Mouse (Mus musculus) embryonic facial prominence, embryonic 11.5 days (tissue): ENCODE measurements around the gene Wnt2b. TPM values are rescaled to one million over a fixed set of nuclear protein-coding genes. Genes with fewer than 3 reads are reported as not detected.

Source experiments
- ATAC-seq: fragments of 200-750 bp; cut with Nextera tagmentation; replicated peaks from 2 replicates; pipeline ENCODE4 v1.8.0; 2017; ENCODE audit warnings: low read depth; ENCODE audit not compliant: insufficient number of reproducible peaks, low FRiP score, low TSS enrichment
- DNase-seq: peaks from one replicate; pipeline ENCODE4 v3.0.0-alpha.2; 2015; ENCODE audit warnings: low spot score
- H3K27ac ChIP-seq: fragments of 300-500 bp; sonication (generic); replicated peaks from 2 replicates; pipeline ENCODE4 v1.5.1; 2014; ENCODE audit warnings: mild to moderate bottlenecking, low read depth, low read length, control low read depth
- H3K27me3 ChIP-seq: fragments of 300-500 bp; sonication (generic); 2 replicates; pipeline ENCODE4 v1.6.1; 2014; ENCODE audit warnings: mild to moderate bottlenecking, low read length, moderate library complexity, mixed read lengths; ENCODE audit not compliant: control insufficient read depth, insufficient read depth
- H3K36me3 ChIP-seq: fragments of 300-500 bp; sonication (generic); replicated peaks from 2 replicates; pipeline ENCODE4 v1.6.1; 2014; ENCODE audit warnings: low read depth, mild to moderate bottlenecking, low read length, moderate library complexity, mixed read lengths; ENCODE audit not compliant: control insufficient read depth, insufficient read depth
- H3K4me1 ChIP-seq: fragments of 300-500 bp; sonication (generic); 2 replicates; pipeline ENCODE4 v1.6.1; 2014; ENCODE audit warnings: low read length, mixed read lengths; ENCODE audit not compliant: control insufficient read depth, insufficient read depth
- H3K4me2 ChIP-seq: fragments of 300-500 bp; sonication (generic); 2 replicates; pipeline ENCODE4 v1.6.1; 2014; ENCODE audit warnings: low read depth, mild to moderate bottlenecking, control low read depth, low read length, moderate library complexity
- H3K4me3 ChIP-seq: fragments of 300-500 bp; sonication (generic); 2 replicates; pipeline ENCODE4 v1.5.1; 2014; ENCODE audit warnings: low read depth, low read length, control low read depth
- H3K9ac ChIP-seq: fragments of 300-500 bp; sonication (generic); replicated peaks from 2 replicates; pipeline ENCODE4 v1.6.1; 2014; ENCODE audit warnings: mild to moderate bottlenecking, control low read depth, low read length
- H3K9me3 ChIP-seq: fragments of 300-500 bp; sonication (generic); replicated peaks from 2 replicates; pipeline ENCODE4 v1.6.1; 2016; ENCODE audit warnings: mild to moderate bottlenecking, low read length, inconsistent platforms, mixed read lengths; ENCODE audit not compliant: control insufficient read depth
- WGBS: fragments of 180-500 bp; shearing (Covaris S2); extraction: QIAGEN DNeasy Blood & Tissue Kit; methylation state at CpG from one replicate; pipeline ENCODE4 v1.1.7; 2014; 5-methylcytosine and 5-hydroxymethylcytosine counted together
- polyA plus RNA-seq: library from polyadenylated mRNA; unstranded; fragments of >200 nt; fragmentation: Nextera tagmentation; extraction: Ambion mirVana; gene quantifications from 2 replicates; pipeline ENCODE4 v1.2.1, GENCODE M21; 2014

Gene Wnt2b
- polyA plus RNA-seq, 1 experiment from 2014 or later: 0.87 TPM

DNA sequence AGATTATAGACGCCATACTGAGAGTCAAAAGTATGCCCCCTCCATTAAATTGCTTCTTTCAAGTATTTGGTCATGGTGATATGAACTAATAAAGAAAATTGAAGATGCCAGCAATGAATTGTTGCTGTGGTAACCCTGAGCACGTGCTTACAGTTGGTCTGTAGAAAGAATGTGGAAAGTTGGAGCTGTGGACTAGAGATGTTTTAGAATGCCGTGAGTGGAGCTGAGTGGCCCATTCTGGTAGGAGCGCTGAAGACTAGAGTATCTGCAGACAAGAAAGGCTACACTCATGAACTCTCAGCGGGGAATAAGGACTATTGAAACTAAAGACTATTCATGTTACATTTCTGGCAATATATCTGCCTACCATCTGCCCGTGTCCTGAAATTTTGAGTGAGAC lies 52.5 kb downstream of the Wnt2b start:
- no peaks in the 10 kb centered on the region for H3K36me3 ChIP-seq
- 91% methylated on average over 6 of the region's 6 CpGs for WGBS

DNA sequence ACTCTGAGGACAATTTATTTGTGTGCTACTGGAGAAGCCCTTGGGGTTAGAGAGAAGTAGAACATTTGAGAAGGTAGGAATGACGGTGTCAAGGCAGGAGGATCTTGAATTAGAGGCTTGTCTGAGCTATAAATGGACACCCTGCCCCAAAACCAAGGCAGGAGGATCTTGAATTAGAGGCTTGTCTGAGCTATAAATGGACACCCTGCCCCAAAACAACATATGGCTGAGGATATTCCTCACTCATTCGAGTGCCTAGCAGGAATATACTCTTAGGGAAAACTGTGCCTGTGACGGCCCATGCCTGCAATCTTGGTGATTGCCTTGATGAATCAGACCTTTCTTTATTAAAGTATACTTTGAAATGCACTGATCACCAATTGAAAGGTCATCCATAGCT lies 55.7 kb downstream of the Wnt2b start:
- no peaks in the 10 kb centered on the region for H3K36me3 ChIP-seq
- DNase-seq (no peak), ATAC-seq (no peak)
- 82% methylated on average over 3 of the region's 3 CpGs for WGBS
- no peak overlapping the region for H3K9ac ChIP-seq
- no peak overlapping the region for H3K4me2 ChIP-seq
- no peak overlapping the region for H3K27ac ChIP-seq
- H3K9me3 ChIP-seq: no peaks in the 10 kb centered on the region
- no peaks in the 10 kb centered on the region for H3K27me3 ChIP-seq
- H3K4me1 ChIP-seq: no peaks in the 10 kb centered on the region
- H3K4me3 ChIP-seq: no peak overlapping the region

More for the DNA sequence above, 52.5 kb downstream of the Wnt2b start:
- no peaks in the 10 kb centered on the region for H3K9me3 ChIP-seq
- H3K27me3 ChIP-seq: no peaks in the 10 kb centered on the region
- H3K9ac ChIP-seq: no peak overlapping the region
- DNase-seq (no peak), ATAC-seq (no peak)
- H3K4me3 ChIP-seq: no peak overlapping the region
- no peaks in the 10 kb centered on the region for H3K4me1 ChIP-seq
- no peak overlapping the region for H3K27ac ChIP-seq
- H3K4me2 ChIP-seq: no peak overlapping the region

GRCm38 (mm10) chr3:104905389-104905788 lies 56.3 kb downstream of the Wnt2b start:
- Histone ChIP-seq H3K27ac (no peak overlapping the region), H3K36me3 (no peaks in the 10 kb centered on the region), H3K9me3 (no peaks in the 10 kb centered on the region), H3K27me3 (no peaks in the 10 kb centered on the region), H3K4me3 (no peak overlapping the region), H3K4me1 (no peaks in the 10 kb centered on the region), H3K9ac (no peak overlapping the region), H3K4me2 (no peak overlapping the region)
- ATAC-seq (no peak), DNase-seq (no peak)
- WGBS: 94% methylated on average over 4 of the region's 4 CpGs

- H3K4me2 ChIP-seq: no peak overlapping the region
- H3K27me3 ChIP-seq: no peaks in the 10 kb centered on the region
- H3K9me3 ChIP-seq: no peaks in the 10 kb centered on the region
- no peaks in the 10 kb centered on the region for H3K36me3 ChIP-seq
- H3K27ac ChIP-seq: no peak overlapping the region
- no peak for ATAC-seq
- no peaks in the 10 kb centered on the region for H3K4me1 ChIP-seq
- H3K4me3 ChIP-seq: no peak overlapping the region
- H3K9ac ChIP-seq: no peak overlapping the region
- DNase-seq: no peak
- WGBS: 88% methylated on average over 4 of the region's 4 CpGs
Observed at GRCm38 (mm10) chr3:104901154-104901553, 60.6 kb downstream of the Wnt2b start.

DNA sequence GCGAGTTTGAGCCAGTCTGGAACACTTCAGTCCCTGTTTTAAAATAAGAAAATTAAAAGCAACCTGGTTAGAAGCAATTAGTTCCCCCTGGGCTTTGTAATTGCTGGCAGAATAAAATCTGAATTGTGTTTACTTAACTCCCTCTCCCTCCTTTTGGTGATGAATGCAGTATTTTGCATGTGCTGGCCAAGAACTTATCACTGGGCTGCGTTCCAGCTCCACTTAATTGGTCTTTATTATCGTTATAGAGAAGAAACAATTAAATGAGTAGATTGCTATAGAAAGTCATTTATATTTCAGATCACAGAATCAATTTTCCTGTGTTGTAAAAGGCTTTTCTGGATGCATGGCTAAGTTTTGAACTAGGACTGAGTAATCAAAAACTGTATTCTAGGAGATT lies 65.6 kb downstream of the Wnt2b start:
- no peak for DNase-seq
- WGBS: 82% methylated on average over 3 of the region's 3 CpGs
- Histone ChIP-seq H3K9me3 (no peaks in the 10 kb centered on the region), H3K4me1 (no peaks in the 10 kb centered on the region), H3K27ac (no peak overlapping the region), H3K4me3 (no peak overlapping the region), H3K36me3 (no peaks in the 10 kb centered on the region), H3K27me3 (no peaks in the 10 kb centered on the region), H3K9ac (no peak overlapping the region), H3K4me2 (no peak overlapping the region)
- no peak for ATAC-seq

Other genes with a start within 250 kb of the Wnt2b start
- 1.2 and 2.1 TPM in 2 replicates for gene Ppm1j, start 180.9 kb downstream of the Wnt2b start, polyA plus RNA-seq
- 0.13 TPM in 1 of 2 replicates, not detected in the other for gene Fam19a3, start 180.1 kb downstream of the Wnt2b start, polyA plus RNA-seq
- gene Rhoc, start 173.5 kb downstream of the Wnt2b start, polyA plus RNA-seq: 127 and 129 TPM in 2 replicates
- gene Mov10, start 143.4 kb downstream of the Wnt2b start, polyA plus RNA-seq: 36.4 and 47.8 TPM in 2 replicates
- gene St7l, start 97.9 kb downstream of the Wnt2b start, polyA plus RNA-seq: 35.5 and 39.7 TPM in 2 replicates
- 232 and 250 TPM in 2 replicates for gene Capza1, start 97.4 kb downstream of the Wnt2b start, polyA plus RNA-seq
- 44.3 and 44.7 TPM in 2 replicates for gene Cttnbp2nl, start 91.2 kb upstream of the Wnt2b start, polyA plus RNA-seq
- not detected in 2 replicates for gene 4930564D02Rik, start 104.9 kb upstream of the Wnt2b start, polyA plus RNA-seq